Mouse (Mus musculus) heart, adult 8-10 months (tissue): ENCODE measurements around the gene Sh3gl1. TPM values are rescaled to one million over a fixed set of nuclear protein-coding genes. Genes with fewer than 3 reads are reported as not detected.
A peak's percentile ranks its signal among the peaks of the same experiment; 100 is the strongest.

Experiments
- DNase-seq: peaks from one replicate; pipeline ENCODE4 v3.0.0; 2022; ENCODE audit warnings: low spot score
- total RNA-seq, 4 experiments: library from RNA; stranded (reverse); gene quantifications; 2 replicates each; pipeline ENCODE4 v1.2.4; 2022

The Sh3gl1 gene
- total RNA-seq, 4 experiments from 2014 or later = 12.3 to 14.4 (median 13.3) TPM

GRCm38 (mm10) chr17:55999794-56000499, 36.5 kb downstream of the Sh3gl1 start:
- DNase-seq = no peak

DNA sequence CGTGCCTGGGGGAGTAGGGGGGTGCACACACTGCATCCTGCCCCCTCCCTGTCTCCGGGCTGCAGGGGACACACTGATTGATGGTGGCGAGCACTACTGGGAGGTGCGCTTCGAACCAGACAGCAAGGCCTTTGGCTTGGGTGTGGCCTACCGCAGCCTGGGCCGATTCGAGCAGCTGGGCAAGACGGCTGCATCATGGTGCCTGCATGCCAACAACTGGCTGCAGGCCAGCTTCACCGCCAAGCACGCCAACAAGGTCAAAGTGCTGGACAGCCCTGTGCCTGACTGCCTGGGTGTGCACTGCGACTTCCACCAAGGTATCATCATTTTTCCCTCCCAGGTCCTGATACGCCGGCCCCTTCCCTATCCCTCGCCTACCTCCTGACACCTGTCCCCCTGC, 40.4 kb downstream of the Sh3gl1 start:
- DNase-seq = no peak

GRCm38 (mm10) chr17:55990278-55990898, 46.0 kb downstream of the Sh3gl1 start:
- DNase-seq = no peak

- DNase-seq = no peak
These were observed 50.1 kb downstream of the Sh3gl1 start, which contains the start of gene Fsd1 for GRCm38 (mm10) chr17:55986030-55986961. Gene Fsd1 (plus strand): TSS chr17:55986509.

- no peak for DNase-seq
These were observed 59.1 kb downstream of the Sh3gl1 start for GRCm38 (mm10) chr17:55977301-55977700.

- peak; percentile 67 for DNase-seq
These were observed 60.1 kb downstream of the Sh3gl1 start for GRCm38 (mm10) chr17:55976255-55976862.

DNA sequence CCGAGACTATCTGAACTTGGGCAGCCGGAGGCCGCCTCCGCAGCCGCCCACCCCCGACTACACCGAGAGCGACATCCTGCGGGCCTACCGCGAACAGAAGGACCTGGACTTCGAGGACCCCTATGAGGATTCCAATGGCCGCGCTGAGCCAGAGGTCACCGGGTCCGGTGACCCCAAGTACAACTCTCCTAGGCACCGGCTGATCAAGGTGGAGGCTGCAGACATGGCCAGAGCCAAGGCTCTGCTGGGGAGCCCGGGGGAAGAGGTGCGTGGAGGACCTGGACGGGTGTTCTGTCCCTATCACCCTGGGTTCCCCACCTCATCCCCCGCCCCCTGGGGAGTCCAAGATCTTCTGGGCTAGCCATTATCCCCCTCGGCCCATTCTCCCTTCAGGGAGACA, 65.0 kb downstream of the Sh3gl1 start:
- no peak for DNase-seq

DNA sequence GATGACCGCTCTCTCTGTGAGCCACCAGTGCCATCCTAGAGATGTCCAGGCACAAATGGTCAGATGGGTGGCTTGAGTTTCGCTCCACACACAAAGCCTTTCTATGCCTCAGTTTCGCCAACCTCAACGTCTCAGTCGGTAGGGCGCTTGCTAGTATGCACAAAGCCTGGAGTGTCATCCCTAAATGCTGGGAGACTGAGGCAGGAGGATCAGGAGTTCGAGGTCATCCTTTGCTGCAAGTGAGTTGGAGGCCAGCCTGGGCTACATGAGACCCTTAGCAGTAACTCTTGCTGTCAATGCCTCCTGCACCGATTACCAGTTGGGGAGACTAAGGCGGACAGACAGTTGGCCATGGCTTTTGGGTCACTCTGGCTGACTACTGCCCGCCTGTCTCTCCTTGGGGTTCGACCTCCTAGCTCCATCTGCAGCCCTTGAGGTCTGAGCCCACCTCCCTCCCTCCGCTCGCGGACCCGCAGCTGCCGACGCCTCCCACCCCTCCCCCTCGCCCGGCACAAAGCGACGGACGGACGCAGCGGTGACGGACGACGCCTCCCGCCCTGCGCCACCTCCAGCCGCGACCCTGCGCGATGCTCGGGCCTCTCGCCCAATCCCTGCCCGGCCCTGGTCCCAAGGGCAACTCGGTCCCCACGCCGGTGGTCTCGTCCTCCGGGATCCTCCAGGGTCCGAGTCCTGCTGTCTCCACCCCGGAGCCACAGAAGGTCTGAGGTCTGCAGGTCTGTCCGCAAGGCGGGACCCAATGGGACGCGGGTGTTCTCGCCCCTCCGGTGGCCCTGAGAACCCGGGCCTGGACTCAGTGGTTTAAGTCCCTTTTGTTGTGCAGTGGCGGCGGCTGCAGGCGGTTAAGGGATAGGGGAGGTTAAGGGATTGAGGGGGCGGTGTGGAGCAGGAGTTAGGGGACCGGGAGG, 66.2 kb downstream of the Sh3gl1 start, which contains the start of gene Shd:
Shd (plus strand) TSS at position 502 of the 926 bp plus-strand sequence.
- no peak for DNase-seq

GRCm38 (mm10) chr17:55969560-55969959, 66.9 kb downstream of the Sh3gl1 start:
- no peak for DNase-seq

DNA sequence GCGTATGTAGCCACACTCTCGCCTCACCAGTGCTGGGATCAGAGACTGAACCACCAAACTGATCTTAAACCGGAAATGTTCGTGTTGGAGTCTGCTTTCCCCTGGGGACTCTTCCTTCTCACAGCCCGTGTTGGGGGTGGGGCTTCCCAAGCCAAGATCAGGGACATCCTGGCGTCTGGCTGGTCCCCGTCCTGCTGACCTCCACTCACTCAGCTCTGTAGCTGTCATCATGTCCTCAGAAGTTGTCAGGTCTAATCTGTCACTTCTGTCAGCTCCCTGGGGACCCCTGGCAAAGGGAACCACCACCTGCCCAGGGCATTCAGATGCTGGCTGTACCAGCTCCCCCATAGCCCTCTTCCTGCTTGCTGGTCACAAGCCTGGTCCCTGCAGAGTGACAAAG, 68.2 kb downstream of the Sh3gl1 start:
- DNase-seq = no peak

DNA sequence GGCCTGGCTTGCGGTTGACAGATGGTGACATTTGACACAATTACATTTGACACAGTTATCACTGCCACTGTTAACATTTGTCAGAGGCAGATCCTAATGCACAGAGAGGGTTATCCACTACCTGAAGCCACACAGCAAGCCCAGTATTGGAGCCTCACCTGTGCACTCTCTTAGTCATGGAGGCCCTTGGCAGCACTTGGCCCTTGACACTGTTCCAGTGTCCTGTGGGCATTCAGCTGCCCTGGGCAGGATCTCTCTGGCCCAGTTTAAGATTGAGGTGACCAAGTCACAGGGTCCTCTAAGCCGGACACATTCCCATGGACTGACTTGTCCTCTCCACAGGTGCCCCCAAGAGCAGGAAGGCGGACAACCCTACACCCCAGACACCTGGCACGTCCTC, 69.2 kb downstream of the Sh3gl1 start:
- DNase-seq = no peak

Other genes with a start within 250 kb of the Sh3gl1 start
- 1 to 10 TPM; 2.9 to 4.0 (median 3.7) TPM for gene Zfp119a, start 157.7 kb downstream of the Sh3gl1 start, total RNA-seq
- 1 to 10 TPM; 2.6 to 4.1 (median 3.5) TPM for gene Zfp959, start 144.5 kb downstream of the Sh3gl1 start, total RNA-seq
- gene Zfp119b, start 87.1 kb downstream of the Sh3gl1 start, total RNA-seq = 1 to 10 TPM; 2.4 to 3.9 (median 3.1) TPM
- under 1 TPM; 0.23 to 0.97 (median 0.41) TPM for gene Ebi3, start 84.0 kb downstream of the Sh3gl1 start, total RNA-seq
- gene Yju2, start 77.5 kb downstream of the Sh3gl1 start, total RNA-seq = 10 to 100 TPM in 1 of 4 experiments, 1 to 10 TPM in 3; 8.2 to 10.3 (median 9.0) TPM
- gene Shd, start 66.2 kb downstream of the Sh3gl1 start, total RNA-seq = 1 to 10 TPM in 3 of 4 experiments, under 1 TPM in 1; 0.66 to 2.0 (median 1.5) TPM
- gene Fsd1, start 50.1 kb downstream of the Sh3gl1 start, total RNA-seq = 1 to 10 TPM in 1 of 4 experiments, under 1 TPM in 1, not detected in 2; 0.52 to 1.6 TPM
- gene Stap2, start 31.1 kb downstream of the Sh3gl1 start, total RNA-seq = 10 to 100 TPM; 11.8 to 17.5 (median 14.4) TPM
- 10 to 100 TPM; 78.9 to 90.4 (median 87.1) TPM for gene Mpnd, start 30.9 kb downstream of the Sh3gl1 start, total RNA-seq
- gene Chaf1a, start 3.8 kb upstream of the Sh3gl1 start, total RNA-seq = 1 to 10 TPM in 3 of 4 experiments, under 1 TPM in 1; 0.84 to 1.9 (median 1.4) TPM
- gene Ubxn6, start 38.4 kb upstream of the Sh3gl1 start, total RNA-seq = 10 to 100 TPM; 50.4 to 64.4 (median 55.4) TPM
- gene Hdgfl2, start 43.0 kb upstream of the Sh3gl1 start, total RNA-seq = 10 to 100 TPM; 30.6 to 41.4 (median 35.2) TPM
- gene Plin4, start 73.2 kb upstream of the Sh3gl1 start, total RNA-seq = 100 to 1,000 TPM; 140 to 200 (median 164) TPM
- 100 to 1,000 TPM; 110 to 160 (median 150) TPM for gene Plin5, start 81.0 kb upstream of the Sh3gl1 start, total RNA-seq
- 10 to 100 TPM; 47.5 to 68.7 (median 60.4) TPM for gene Lrg1, start 85.4 kb upstream of the Sh3gl1 start, total RNA-seq
- gene Sema6b, start 103.7 kb upstream of the Sh3gl1 start, total RNA-seq = 10 to 100 TPM in 1 of 4 experiments, 1 to 10 TPM in 3; 5.4 to 10.4 (median 8.6) TPM
- gene Tnfaip8l1, start 125.8 kb upstream of the Sh3gl1 start, total RNA-seq = 1 to 10 TPM; 1.2 to 2.1 (median 1.4) TPM
- 10 to 100 TPM; 25.5 to 29.8 (median 27.9) TPM for gene Mydgf, start 147.3 kb upstream of the Sh3gl1 start, total RNA-seq
- gene Dpp9, start 182.3 kb upstream of the Sh3gl1 start, total RNA-seq = 10 to 100 TPM; 42.6 to 51.1 (median 46.6) TPM
- 100 to 1,000 TPM; 113 to 131 (median 128) TPM for gene Fem1a, start 220.2 kb upstream of the Sh3gl1 start, total RNA-seq
- 1 to 10 TPM; 6.9 to 9.5 (median 8.1) TPM for gene Ticam1, start 240.2 kb upstream of the Sh3gl1 start, total RNA-seq